Mouse (Mus musculus) layer of hippocampus, postnatal 14 days (tissue): ENCODE results near the gene Tmem182. TPM values are rescaled to one million over a fixed set of nuclear protein-coding genes. Genes with fewer than 3 reads are reported as not detected.

Source experiments
- DNase-seq, 2 experiments: peaks; one replicate each; pipeline ENCODE4 v3.0.0; 2021 to 2022; ENCODE audit warnings: low spot score in 2 of 2, mixed read lengths in 1 of 2
- total RNA-seq, 2 experiments: library from RNA; stranded (reverse); gene quantifications; 2 replicates each; pipeline ENCODE4 v1.2.3; 2021

The Tmem182 gene
- total RNA-seq, 2 experiments from 2014 or later, result 0.39 to 0.67 TPM

DNA sequence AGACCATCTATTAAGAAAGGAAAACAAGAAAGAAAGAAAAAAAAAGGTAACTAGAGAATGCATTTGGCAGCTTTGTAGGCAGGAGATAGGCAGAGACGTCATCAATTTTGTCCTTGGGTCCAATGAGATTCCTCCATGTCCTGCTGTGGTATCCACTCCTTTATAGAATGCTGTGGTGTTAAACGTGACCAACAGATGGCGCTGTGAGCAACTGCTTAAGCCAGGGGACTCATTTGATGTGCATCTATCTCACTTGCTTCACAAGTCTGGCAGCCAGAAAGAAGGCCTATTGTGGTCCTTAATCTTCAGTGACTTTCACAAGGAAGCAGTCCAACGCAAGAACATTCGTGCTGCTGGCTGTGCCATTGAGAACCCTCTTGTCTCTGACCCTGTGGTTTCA, 8.1 kb upstream of the Tmem182 start:
- DNase-seq, result peak; percentile 57 to 67

GRCm38 (mm10) chr1:40799121-40799520, 6.3 kb upstream of the Tmem182 start:
- DNase-seq, result no peak

- DNase-seq, result no peak
These were observed 4.5 kb upstream of the Tmem182 start for GRCm38 (mm10) chr1:40800908-40801307.

DNA sequence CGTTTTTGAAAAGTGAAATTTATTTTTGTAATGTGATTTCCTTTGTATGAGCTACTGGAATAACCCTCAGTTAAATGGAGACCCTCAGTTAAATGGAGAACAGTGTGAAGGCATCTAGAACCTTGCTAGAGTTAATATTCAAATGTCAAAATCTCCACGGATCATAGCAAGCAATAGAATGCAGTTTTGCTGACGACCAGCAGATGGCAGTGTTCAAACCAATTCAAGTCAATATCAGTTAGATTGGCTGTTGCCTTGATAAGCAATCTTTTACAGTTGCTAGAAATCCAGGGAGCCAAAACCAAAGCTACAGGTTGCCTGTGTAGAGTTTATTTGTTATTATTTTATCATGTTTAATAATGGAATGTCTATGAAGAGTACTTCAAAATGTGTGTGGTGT, 2.6 kb upstream of the Tmem182 start:
- peak; percentile 57 to 76 for DNase-seq

- no peak for DNase-seq
These were observed 1.3 kb upstream of the Tmem182 start for GRCm38 (mm10) chr1:40804118-40804517.

DNA sequence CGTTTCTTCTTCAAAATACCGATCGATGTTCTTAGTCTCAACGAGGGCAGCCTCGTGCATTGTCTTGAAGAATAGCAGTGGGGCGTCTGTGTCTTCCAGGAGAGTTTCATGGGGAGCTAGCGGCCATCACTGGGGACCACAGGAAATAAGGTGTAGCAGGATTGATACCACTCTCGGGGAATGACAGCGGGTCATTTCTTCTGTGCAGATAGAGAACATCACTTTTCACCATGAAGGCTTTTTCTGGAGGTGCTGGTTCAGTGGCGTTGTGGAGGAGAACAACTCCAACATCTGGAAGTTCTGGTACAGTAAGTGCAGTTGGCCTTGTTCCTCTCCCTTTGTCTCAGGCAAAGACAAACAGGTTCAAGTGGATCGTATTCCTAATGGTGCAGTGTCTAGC, 490 bp downstream of the Tmem182 start:
- no peak for DNase-seq

DNA sequence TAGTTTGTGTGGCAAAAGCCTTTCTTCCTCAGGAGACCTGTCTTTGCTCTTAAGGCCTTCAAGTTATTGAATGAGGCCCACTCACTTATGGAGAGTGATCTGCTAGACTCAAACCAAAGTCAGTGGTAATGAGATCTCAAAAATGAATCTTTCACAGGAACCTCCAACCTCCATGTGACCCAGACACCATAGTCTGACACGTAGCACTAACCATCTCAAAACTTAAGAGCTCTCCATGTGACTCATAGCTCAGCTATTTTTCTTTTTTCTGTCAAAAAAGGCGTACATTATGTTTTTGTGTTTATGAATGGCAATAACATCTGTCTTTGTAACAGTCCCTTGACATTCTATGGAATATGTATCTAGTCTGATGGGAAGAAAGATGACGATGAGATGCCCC, 3.2 kb downstream of the Tmem182 start:
- DNase-seq, result no peak

DNA sequence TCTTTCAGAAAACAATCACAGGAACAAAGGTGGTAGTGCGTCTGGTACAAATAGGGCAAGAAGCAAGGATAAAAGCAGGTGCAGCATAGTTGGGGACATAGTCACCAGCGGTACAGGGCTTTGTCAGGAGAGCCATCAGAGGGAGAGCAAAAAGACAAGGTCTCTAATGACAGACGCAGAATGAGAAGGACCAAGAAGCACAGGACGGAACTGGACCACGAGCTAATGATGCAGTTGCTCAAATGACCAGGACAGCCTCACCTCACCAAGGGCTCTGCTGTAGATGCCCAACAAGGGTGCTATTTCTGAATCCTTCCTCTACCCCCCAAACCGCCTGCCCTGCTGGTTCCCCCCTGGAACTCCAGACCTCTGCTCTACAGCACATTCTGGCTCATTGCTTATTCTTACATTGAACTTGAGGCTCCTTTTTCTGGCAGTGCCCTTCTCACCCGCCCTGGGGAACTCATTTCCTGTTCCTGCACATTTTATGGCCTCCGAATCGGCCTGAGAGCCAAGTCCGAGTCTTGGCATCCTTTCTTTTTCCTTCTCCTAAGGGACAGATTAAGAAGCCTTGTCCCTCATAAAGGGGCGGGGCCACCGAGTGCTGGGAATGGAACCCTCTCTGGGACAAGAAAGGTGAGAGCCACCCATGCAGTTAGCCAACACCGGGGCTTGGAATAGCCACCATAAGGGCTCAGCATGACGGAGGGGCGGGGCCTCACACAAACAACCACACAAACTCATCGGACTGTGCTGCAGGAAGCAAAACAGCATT, 9.9 kb downstream of the Tmem182 start:
- DNase-seq, result no peak

- DNase-seq, result no peak
These were observed 19.1 kb downstream of the Tmem182 start for GRCm38 (mm10) chr1:40824517-40824916.

- DNase-seq, result no peak
These were observed 19.5 kb downstream of the Tmem182 start for GRCm38 (mm10) chr1:40824936-40825335.

DNA sequence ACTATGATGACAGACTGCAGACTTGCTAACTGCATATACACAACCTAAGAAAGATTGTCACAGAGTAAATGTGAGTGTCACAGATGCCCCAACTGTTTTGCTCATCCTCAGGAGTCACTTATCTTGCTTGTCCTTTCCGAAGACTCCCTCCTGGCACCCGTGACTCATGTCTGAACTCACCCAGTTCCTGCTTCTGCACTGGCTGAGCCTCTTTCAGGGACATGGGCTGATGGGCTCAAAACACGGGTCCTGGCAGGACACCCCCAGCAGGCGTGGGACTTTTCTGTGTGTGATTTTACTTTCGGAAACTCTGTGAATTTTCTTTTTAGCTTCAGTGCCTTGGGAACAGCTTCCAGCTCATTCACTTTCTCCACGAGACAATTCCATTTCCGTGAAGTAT, 20.4 kb downstream of the Tmem182 start:
- no peak for DNase-seq

DNA sequence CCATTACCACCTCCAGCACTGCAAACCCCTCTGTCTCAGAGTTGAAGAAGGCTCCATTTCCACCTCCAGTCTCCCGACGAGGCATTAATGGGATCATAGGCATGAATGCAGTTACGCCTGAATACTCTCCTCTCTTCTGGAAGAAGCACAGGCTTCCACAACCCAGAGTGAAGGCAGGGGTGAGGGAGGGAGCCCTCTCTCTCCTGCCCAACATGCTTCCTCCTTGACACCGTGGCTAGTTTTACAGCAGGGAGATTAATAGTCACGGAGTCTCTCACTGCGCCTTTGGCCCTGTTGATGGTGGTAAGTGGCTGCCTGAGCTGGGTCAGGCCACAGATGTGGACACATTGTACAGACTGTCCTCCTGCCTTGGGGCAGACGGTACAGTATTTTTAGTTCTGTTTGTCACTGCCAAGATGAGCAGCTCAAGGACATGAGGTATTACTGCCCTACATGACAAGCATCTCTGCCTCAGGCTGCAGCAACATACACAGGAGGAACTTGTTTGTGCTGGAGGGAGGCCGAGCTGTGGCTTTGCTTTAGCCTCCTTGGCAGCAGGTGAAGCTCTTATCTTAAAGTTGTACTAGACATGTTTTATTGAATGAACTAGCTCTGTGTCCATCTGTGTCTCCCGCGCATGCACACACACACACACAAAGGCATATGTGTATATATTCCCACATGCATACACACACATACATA, 24.0 kb downstream of the Tmem182 start:
- no peak for DNase-seq

GRCm38 (mm10) chr1:40830712-40831507, 25.5 kb downstream of the Tmem182 start:
- no peak for DNase-seq

DNA sequence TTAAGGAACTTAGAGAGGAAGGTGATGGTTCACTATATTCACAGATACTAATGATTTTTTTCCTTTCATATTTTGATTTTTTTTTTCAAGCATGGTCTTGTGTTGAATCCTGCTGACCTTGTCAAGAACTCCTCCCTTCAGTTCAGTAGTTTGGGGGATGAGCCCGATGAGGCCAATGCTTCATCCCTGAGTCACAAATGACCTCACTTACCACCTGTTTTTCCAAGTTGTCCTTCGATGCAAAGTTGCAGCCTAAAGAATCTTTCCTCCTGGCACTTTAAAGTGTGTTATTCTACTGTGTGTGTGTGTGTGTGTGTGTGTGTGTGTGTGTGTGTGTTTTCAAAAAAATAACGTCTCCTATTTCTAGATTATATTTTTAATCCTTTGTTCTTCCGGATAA, 30.1 kb downstream of the Tmem182 start:
- no peak for DNase-seq

DNA sequence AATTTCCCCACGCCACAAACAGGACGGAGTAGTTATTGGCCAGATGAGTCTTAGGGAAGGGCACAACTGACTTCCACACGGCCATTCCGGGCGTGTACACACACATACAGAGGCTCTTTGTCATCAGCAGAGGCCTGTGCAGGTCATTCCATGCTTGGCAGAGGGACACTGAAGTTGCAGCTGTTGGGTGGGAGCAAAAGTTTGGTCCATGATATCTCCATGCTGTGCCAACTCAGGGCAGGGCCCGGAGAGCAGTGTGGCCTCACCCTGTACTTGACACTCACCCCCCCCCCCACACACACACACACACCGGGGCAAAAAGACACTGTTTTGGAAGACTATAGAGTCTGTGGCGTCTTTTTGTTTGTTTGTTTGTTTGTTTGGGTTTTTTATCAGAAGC, 35.2 kb downstream of the Tmem182 start:
- no peak for DNase-seq

DNA sequence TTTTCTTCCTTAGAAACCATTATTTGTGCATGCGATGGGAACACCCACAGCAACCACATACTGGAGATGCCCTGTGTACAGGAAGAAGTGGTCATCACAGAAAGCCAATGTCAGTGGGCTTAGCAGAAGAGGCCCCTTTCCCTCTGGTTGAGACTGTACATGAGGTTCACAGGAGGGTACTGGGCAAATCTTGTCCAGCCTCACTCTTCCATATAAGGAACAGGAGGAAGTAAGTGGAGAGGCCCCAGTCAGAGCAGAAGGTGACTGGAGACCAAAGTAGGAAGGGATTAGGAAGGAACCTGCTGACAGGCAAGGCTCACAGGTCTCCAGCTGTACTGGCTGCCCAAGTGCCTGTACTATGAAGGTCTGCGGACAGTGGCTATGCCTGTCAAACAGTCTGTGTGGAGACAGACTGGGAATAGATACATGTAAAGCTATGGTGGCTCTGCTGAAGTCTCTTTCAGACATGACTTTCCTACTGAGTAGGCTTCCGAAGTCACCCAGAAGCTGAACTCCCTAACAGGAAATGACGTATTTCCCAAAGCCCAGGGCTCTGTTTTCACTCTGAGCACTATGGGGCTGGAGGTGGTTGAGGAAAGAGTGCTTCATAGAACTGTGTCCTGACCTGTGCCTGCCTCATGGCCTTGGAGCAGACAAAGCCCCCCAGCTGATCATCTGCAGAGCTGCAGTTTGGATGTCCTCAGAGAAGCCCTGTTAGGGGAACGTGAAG, 35.8 kb downstream of the Tmem182 start:
- no peak for DNase-seq

DNA sequence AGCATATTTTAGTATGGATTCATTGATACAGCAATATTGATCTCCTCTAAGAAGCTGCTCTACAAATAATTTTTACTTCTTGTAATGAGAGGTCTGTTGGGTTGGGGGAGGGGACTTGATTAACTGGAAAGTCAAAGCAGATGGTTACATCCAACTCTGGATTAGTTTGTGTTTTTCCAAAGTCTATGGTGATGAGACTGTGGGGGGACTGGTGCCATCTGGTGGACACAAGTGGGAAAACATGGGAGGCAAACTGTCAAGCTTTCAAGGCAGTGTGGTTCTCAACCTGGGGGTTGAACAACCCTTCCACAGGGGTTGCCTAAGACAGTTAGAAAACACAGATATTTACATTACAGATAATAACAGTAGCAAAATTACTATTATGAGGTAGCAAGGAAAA, 39.2 kb downstream of the Tmem182 start:
- peak; percentile 65 to 71 for DNase-seq

DNA sequence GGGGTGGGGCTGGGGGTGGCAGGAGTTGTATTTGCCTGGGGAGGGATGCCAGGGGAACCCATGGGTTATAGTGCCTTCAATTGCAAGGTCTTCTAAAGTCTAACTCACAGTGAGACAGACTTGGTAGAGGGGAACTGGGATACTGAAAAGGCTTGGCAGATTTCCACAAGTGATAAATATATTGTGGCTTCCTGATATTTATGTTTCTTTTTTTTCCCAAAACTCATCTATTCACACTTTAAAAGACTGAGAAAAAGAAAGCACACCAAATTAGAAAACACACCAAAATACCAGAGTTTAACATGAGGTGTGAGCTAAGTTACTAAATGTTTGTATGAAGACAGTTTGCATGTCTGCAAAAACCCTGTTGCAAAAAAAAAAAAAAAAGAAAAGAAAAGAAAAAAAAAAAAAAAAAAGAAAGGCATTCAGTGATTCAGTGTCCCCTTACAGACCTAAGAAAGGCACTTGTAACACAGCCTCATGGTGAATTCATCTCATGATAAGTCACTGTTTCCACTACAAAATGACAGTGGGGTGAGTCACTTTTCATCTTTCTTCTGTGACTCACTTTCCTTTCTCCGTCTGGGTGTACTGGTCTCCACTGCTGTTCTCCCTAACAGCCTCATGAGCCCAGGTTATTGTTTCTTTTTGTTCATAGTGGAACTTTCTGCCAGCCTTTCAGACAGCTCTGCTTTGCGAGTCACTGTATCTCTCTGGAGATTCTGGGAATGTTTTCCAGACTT, 42.0 kb downstream of the Tmem182 start:
- DNase-seq, result no peak

DNA sequence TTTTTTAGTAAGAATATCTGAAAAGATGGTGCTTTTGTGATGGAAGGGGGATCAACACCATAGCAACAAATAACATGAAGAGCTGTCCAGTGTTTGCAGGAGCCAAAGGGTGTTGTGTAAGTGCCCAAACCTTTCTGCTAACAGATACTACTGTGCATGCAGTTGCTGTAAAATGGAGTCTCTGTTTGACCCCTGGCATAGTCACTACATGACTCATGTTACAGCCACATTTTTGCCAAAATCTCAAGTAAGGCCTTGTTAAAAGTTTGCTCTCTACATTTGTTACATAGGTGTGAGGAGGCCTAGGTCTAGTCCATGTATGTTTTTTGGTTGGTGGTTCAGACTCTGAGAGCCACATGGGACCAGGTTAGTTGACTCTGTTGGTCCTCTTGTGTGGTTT, 45.9 kb downstream of the Tmem182 start:
- DNase-seq, result no peak

- no peak for DNase-seq
These were observed 49.9 kb downstream of the Tmem182 start for GRCm38 (mm10) chr1:40855268-40855667.
